Mouse (Mus musculus) right cerebral cortex, postnatal 10 days (tissue): Measurements from ENCODE around the gene Evpl.

Source experiments
- DNase-seq, 2 experiments: peaks; one replicate each; pipeline ENCODE4 v3.0.0; 2021; ENCODE audit warnings: low spot score in 2 of 2

Gene Evpl

DNA sequence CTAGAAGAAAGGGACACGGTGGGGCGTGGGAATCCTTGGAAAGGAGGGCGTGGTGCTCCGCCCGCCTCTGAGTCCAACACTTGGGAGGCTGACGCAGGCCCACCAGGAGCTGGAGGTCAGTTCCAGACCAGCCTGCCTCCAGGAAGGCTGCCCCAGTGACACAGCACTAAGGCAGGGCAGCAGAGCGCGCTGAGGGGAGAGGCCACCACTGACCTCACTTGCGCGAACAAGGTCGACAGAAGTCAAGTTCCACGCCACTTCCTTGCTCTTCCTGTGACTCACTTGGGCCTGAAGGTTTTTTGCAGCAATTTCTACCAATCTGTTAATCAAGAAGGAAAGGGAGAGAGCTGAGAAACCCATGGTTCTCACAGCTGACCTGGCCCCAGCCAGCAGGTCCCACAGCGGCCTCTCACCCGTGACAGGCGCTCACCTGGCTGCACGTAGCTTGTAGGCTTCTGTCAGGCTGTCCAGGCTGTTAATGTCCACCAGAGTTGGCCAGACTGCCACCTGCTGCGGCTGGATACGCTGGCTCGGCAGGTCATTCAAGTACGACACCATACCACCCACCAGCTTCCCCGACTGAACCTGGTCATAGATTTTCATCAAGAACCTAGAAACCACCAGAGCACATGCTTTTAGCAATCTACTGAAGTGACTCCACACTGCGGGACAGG is 63.0 kb downstream of the Evpl start:
- DNase-seq = no peak

DNA sequence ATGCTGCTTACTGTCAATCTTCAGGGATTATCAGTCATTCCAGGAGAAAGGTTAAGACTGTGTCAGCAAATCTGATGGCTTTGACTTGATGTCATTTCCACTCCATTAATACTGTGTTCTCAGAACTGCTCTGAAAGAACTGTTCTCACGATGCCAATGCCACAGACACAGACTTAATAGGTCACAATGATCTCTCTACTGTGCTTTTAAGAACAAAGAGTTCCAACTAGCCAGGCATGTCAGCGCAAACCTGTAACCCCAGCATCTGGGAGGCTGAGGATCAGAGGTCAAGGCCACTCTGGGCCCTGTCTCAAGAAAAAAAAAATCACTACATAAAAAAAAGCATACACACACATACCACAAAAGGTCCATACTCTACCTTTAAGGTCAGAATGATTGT is 65.9 kb downstream of the Evpl start:
- no peak for DNase-seq
